Mouse (Mus musculus): ENCODE results near the gene Ate1. TPM values are rescaled to one million over a fixed set of nuclear protein-coding genes. Genes with fewer than 3 reads are reported as not detected.

Ate1 gene
- polyA plus RNA-seq, 1 experiment, result 9.0 TPM

- Histone ChIP-seq H3K4me3 (ENCODE audit: control insufficient read depth, insufficient read depth, low read length) (no peak overlapping the region), H3K36me3 (ENCODE audit: control insufficient read depth, insufficient read depth, low read length) (no peaks in the 10 kb centered on the region), H3K4me1 (replicated peaks; ENCODE audit: control insufficient read depth, insufficient read depth, low read length) (no peaks in the 10 kb centered on the region), H3K27me3 (ENCODE audit: control insufficient read depth, insufficient read depth, low read length) (no peaks in the 10 kb centered on the region), H3K27ac (ENCODE audit: control insufficient read depth, insufficient read depth, low read length) (no peak overlapping the region)
- no peak for DNase-seq
- TF ChIP-seq POLR2A (IDR thresholded peaks at IDR 0.05; ENCODE audit: control insufficient read depth, extremely low read depth, insufficient read depth, low read length, poor library complexity), result no peak
- TF ChIP-seq CTCF (IDR thresholded peaks at IDR 0.05; ENCODE audit: borderline replicate concordance, control insufficient read depth, extremely low read depth, insufficient read depth, low read length, poor library complexity), result no peak
- 90% methylated on average over 5 of the region's 5 CpGs for WGBS
Observed at GRCm38 (mm10) chr7:130435776-130436175, 84.4 kb downstream of the Ate1 start.

- Histone ChIP-seq H3K27me3 (ENCODE audit: control insufficient read depth, insufficient read depth, low read length) (no peaks in the 10 kb centered on the region), H3K4me3 (ENCODE audit: control insufficient read depth, insufficient read depth, low read length) (no peak overlapping the region), H3K36me3 (ENCODE audit: control insufficient read depth, insufficient read depth, low read length) (no peaks in the 10 kb centered on the region), H3K27ac (ENCODE audit: control insufficient read depth, insufficient read depth, low read length) (no peak overlapping the region), H3K4me1 (replicated peaks; ENCODE audit: control insufficient read depth, insufficient read depth, low read length) (no peaks in the 10 kb centered on the region)
- WGBS, result 96% methylated on average over 2 of the region's 2 CpGs
- no peak for DNase-seq
- no peak for TF ChIP-seq POLR2A (IDR thresholded peaks at IDR 0.05; ENCODE audit: control insufficient read depth, extremely low read depth, insufficient read depth, low read length, poor library complexity)
Observed at GRCm38 (mm10) chr7:130432141-130432540, 88.0 kb downstream of the Ate1 start.

- DNase-seq, result no peak
- Histone ChIP-seq H3K36me3 (ENCODE audit: control insufficient read depth, insufficient read depth, low read length) (no peaks in the 10 kb centered on the region), H3K27ac (ENCODE audit: control insufficient read depth, insufficient read depth, low read length) (no peak overlapping the region), H3K4me3 (ENCODE audit: control insufficient read depth, insufficient read depth, low read length) (no peak overlapping the region), H3K27me3 (ENCODE audit: control insufficient read depth, insufficient read depth, low read length) (no peaks in the 10 kb centered on the region), H3K4me1 (replicated peaks; ENCODE audit: control insufficient read depth, insufficient read depth, low read length) (no peaks in the 10 kb centered on the region)
- WGBS, result 88% methylated on average over 5 of the region's 5 CpGs
- no peak for TF ChIP-seq CTCF (IDR thresholded peaks at IDR 0.05; ENCODE audit: borderline replicate concordance, control insufficient read depth, extremely low read depth, insufficient read depth, low read length, poor library complexity)
- no peak for TF ChIP-seq POLR2A (IDR thresholded peaks at IDR 0.05; ENCODE audit: control insufficient read depth, extremely low read depth, insufficient read depth, low read length, poor library complexity)
Observed at GRCm38 (mm10) chr7:130426586-130426985, 93.6 kb downstream of the Ate1 start.

- H3K4me3 ChIP-seq (ENCODE audit: control insufficient read depth, insufficient read depth, low read length), result no peak overlapping the region
- H3K36me3 ChIP-seq (ENCODE audit: control insufficient read depth, insufficient read depth, low read length), result no peaks in the 10 kb centered on the region
- H3K27ac ChIP-seq (ENCODE audit: control insufficient read depth, insufficient read depth, low read length), result no peak overlapping the region
- WGBS, result 94% methylated on average over 2 of the region's 2 CpGs
- no peak for DNase-seq
- H3K4me1 ChIP-seq (replicated peaks; ENCODE audit: control insufficient read depth, insufficient read depth, low read length), result no peaks in the 10 kb centered on the region
- H3K27me3 ChIP-seq (ENCODE audit: control insufficient read depth, insufficient read depth, low read length), result no peaks in the 10 kb centered on the region
- no peak for TF ChIP-seq CTCF (IDR thresholded peaks at IDR 0.05; ENCODE audit: borderline replicate concordance, control insufficient read depth, extremely low read depth, insufficient read depth, low read length, poor library complexity)
- TF ChIP-seq POLR2A (IDR thresholded peaks at IDR 0.05; ENCODE audit: control insufficient read depth, extremely low read depth, insufficient read depth, low read length, poor library complexity), result no peak
Observed at GRCm38 (mm10) chr7:130425991-130426390, 94.2 kb downstream of the Ate1 start.

- Histone ChIP-seq H3K4me1 (replicated peaks; ENCODE audit: control insufficient read depth, insufficient read depth, low read length) (no peaks in the 10 kb centered on the region), H3K36me3 (ENCODE audit: control insufficient read depth, insufficient read depth, low read length) (no peaks in the 10 kb centered on the region), H3K4me3 (ENCODE audit: control insufficient read depth, insufficient read depth, low read length) (no peak overlapping the region), H3K27me3 (ENCODE audit: control insufficient read depth, insufficient read depth, low read length) (no peaks in the 10 kb centered on the region), H3K27ac (ENCODE audit: control insufficient read depth, insufficient read depth, low read length) (no peak overlapping the region)
- TF ChIP-seq CTCF (IDR thresholded peaks at IDR 0.05; ENCODE audit: borderline replicate concordance, control insufficient read depth, extremely low read depth, insufficient read depth, low read length, poor library complexity), result no peak
- no peak for TF ChIP-seq POLR2A (IDR thresholded peaks at IDR 0.05; ENCODE audit: control insufficient read depth, extremely low read depth, insufficient read depth, low read length, poor library complexity)
- WGBS, result 84% methylated on average over 1 of the region's 1 CpGs
- no peak for DNase-seq
Observed at GRCm38 (mm10) chr7:130419961-130420360, 100.2 kb downstream of the Ate1 start.

- no peaks in the 10 kb centered on the region for H3K36me3 ChIP-seq (ENCODE audit: control insufficient read depth, insufficient read depth, low read length)
- 96% methylated on average over 10 of the region's 10 CpGs for WGBS
- no peaks in the 10 kb centered on the region for H3K4me1 ChIP-seq (replicated peaks; ENCODE audit: control insufficient read depth, insufficient read depth, low read length)
- H3K4me3 ChIP-seq (ENCODE audit: control insufficient read depth, insufficient read depth, low read length), result no peak overlapping the region
- no peak for DNase-seq
- H3K27me3 ChIP-seq (ENCODE audit: control insufficient read depth, insufficient read depth, low read length), result no peaks in the 10 kb centered on the region
- H3K27ac ChIP-seq (ENCODE audit: control insufficient read depth, insufficient read depth, low read length), result no peak overlapping the region
- TF ChIP-seq CTCF (IDR thresholded peaks at IDR 0.05; ENCODE audit: borderline replicate concordance, control insufficient read depth, extremely low read depth, insufficient read depth, low read length, poor library complexity) (no peak), POLR2A (IDR thresholded peaks at IDR 0.05; ENCODE audit: control insufficient read depth, extremely low read depth, insufficient read depth, low read length, poor library complexity) (no peak)
Observed at GRCm38 (mm10) chr7:130407622-130408021, 112.5 kb downstream of the Ate1 start.

- no peak for DNase-seq
- Histone ChIP-seq H3K27ac (ENCODE audit: control insufficient read depth, insufficient read depth, low read length) (no peak overlapping the region), H3K27me3 (ENCODE audit: control insufficient read depth, insufficient read depth, low read length) (no peaks in the 10 kb centered on the region), H3K4me1 (replicated peaks; ENCODE audit: control insufficient read depth, insufficient read depth, low read length) (no peaks in the 10 kb centered on the region), H3K4me3 (ENCODE audit: control insufficient read depth, insufficient read depth, low read length) (no peak overlapping the region), H3K36me3 (ENCODE audit: control insufficient read depth, insufficient read depth, low read length) (no peaks in the 10 kb centered on the region)
- 92% methylated on average over 2 of the region's 2 CpGs for WGBS
- TF ChIP-seq POLR2A (IDR thresholded peaks at IDR 0.05; ENCODE audit: control insufficient read depth, extremely low read depth, insufficient read depth, low read length, poor library complexity), result no peak
- TF ChIP-seq CTCF (IDR thresholded peaks at IDR 0.05; ENCODE audit: borderline replicate concordance, control insufficient read depth, extremely low read depth, insufficient read depth, low read length, poor library complexity), result no peak
Observed at GRCm38 (mm10) chr7:130403346-130403745, 116.8 kb downstream of the Ate1 start.

All from thymus, adult 2 months (tissue).